Mouse (Mus musculus): ENCODE data around the gene Zfp553.

- TF ChIP-seq CTCF (IDR thresholded peaks at IDR 0.05; ENCODE audit: low read depth, low read length) (no peak), POLR2A (IDR thresholded peaks at IDR 0.05; ENCODE audit: extremely low read depth, insufficient read depth, low read length) (no peak)
These were observed 30.7 kb downstream of the Zfp553 start for GRCm38 (mm10) chr7:127263526-127263925.

Measured in liver, adult 2 months (tissue).